In the genomic region with DNA sequence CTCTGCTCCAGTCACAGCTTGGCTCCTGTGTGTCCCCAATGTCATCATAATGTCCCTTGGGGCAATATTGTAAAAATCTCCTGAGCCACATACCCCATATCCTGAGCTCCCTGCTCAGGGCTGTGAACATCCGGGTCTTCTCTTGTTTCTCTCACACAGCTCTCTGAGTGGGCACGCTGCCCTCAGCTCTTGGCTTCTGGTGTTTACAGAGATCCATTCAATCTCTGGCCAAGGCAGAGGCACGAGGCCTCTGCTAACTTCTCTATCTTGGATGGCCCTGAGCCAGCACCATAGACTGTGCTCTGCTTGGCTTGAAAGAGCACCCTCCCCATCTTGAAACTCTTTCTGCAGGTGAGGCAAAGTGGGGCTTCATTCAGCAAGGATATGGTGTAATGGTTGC, we compare ENCODE assay signal across 25 mouse cellular contexts.
DNase-seq lines count a peak whose midpoint lies in the region; ATAC-seq and TF ChIP-seq lines count a peak whose summit lies in the region.
"Had no signal": no experiment of that assay in that cellular context is flagged by ENCODE, and none has a peak within 500 bp of the region (broad histone marks: within the 10 kb centered on the region; RNA-seq: fewer than 3 reads in every experiment).

No protein-coding gene starts in this region.

- peaks cover 4% of the 10 kb centered on the region; the same call in 1 of the 2 replicates for H3K9me3 ChIP-seq in forebrain, embryonic 14.5 days (replicated peaks; ENCODE audit: control insufficient read depth, low read length)
- H3K9me3 ChIP-seq in forebrain, embryonic 10.5 days = peaks cover 12% of the 10 kb centered on the region
- H3K9me3 ChIP-seq in hindbrain, postnatal 0 days (ENCODE audit: low read length) = 0 out of 2 replicates have a peak, but pooled peaks cover 4% of the 10 kb centered on the region
- no peaks in the 10 kb centered on the region; the same call in 1 of the 2 replicates for H3K9me3 ChIP-seq in hindbrain, embryonic 14.5 days (ENCODE audit: control insufficient read depth, low read length)
- H3K9me3 ChIP-seq: forebrain, embryonic 15.5 days; midbrain, embryonic 15.5 days had no signal

- peak; percentile 3 for DNase-seq in adrenal gland, adult 2 months
- no peak for DNase-seq in adrenal gland, adult 8-10 months
- peak; percentile 24 for DNase-seq in forebrain, embryonic 14.5 days (ENCODE audit: low spot score)
- DNase-seq in forebrain, embryonic 10.5 days (ENCODE audit: extremely low spot score, low spot score) = no peak
- DNase-seq in hindbrain, postnatal 0 days (ENCODE audit: low spot score) = peak; percentile 39
- no peak for DNase-seq in hindbrain, embryonic 14.5 days (ENCODE audit: low spot score)
- DNase-seq in testis, postnatal 10 days (ENCODE audit: low spot score) = peak; percentile 40
- DNase-seq in testis, postnatal 14 days (ENCODE audit: low spot score) = no peak
- DNase-seq: cerebellum, adult 11-12 months; gastrocnemius, postnatal 36 days; kidney, adult 2 months; kidney, postnatal 10 days; liver; liver, postnatal 0 days; retina, postnatal 1 day; thymus, postnatal 14 days had no signal

- H3K27ac ChIP-seq in forebrain, embryonic 14.5 days (ENCODE audit: low read depth, low read length) = no peak overlapping the region
- H3K27ac ChIP-seq in forebrain, embryonic 10.5 days = no peak overlapping the region
- no peak overlapping the region for H3K27ac ChIP-seq in hindbrain, postnatal 0 days
- no peak overlapping the region for H3K27ac ChIP-seq in hindbrain, embryonic 14.5 days
- H3K27ac ChIP-seq: embryonic facial prominence, embryonic 12.5 days; forebrain, embryonic 15.5 days; midbrain, embryonic 15.5 days; neural tube, embryonic 15.5 days; stomach, postnatal 0 days had no signal

- WGBS in forebrain, embryonic 14.5 days = 67% methylated on average over 3 of the region's 3 CpGs
- whole genome bisulfite sequencing in forebrain, embryonic 10.5 days = 80% methylated on average over 3 of the region's 3 CpGs
- 45% methylated on average over 3 of the region's 3 CpGs for WGBS in hindbrain, postnatal 0 days
- 67% methylated on average over 3 of the region's 3 CpGs for WGBS in hindbrain, embryonic 14.5 days

- H3K27me3 ChIP-seq in forebrain, embryonic 14.5 days (replicated peaks; ENCODE audit: control insufficient read depth, insufficient read depth, low read length) = no peaks in the 10 kb centered on the region
- no peaks in the 10 kb centered on the region for H3K27me3 ChIP-seq in forebrain, embryonic 10.5 days (ENCODE audit: poor library complexity, severe bottlenecking)
- no peaks in the 10 kb centered on the region for H3K27me3 ChIP-seq in hindbrain, postnatal 0 days (ENCODE audit: insufficient read depth, low read length)
- no peaks in the 10 kb centered on the region; the same call in 1 of the 2 replicates for H3K27me3 ChIP-seq in hindbrain, embryonic 14.5 days (ENCODE audit: control insufficient read depth, insufficient read depth, low read length)
- H3K27me3 ChIP-seq: embryonic facial prominence, embryonic 12.5 days; forebrain, embryonic 15.5 days; midbrain, embryonic 15.5 days; neural tube, embryonic 15.5 days; Patski had no signal

- no peak for ATAC-seq in forebrain, embryonic 14.5 days
- no peak for ATAC-seq in hindbrain, postnatal 0 days
- no peak for ATAC-seq in hindbrain, embryonic 14.5 days (ENCODE audit: low FRiP score)
- ATAC-seq: forebrain, embryonic 15.5 days; inflammation-experienced regulatory T-cells, adult 6 months; liver, postnatal 0 days; midbrain, embryonic 15.5 days; Patski had no signal

- TF ChIP-seq CTCF in hindbrain, postnatal 0 days (IDR thresholded peaks at IDR 0.05; ENCODE audit: low read depth) = no peak

- no peak overlapping the region for H3K4me2 ChIP-seq in forebrain, embryonic 14.5 days (ENCODE audit: low read length)
- no peak overlapping the region for H3K4me2 ChIP-seq in hindbrain, postnatal 0 days (ENCODE audit: low read depth, low read length)
- H3K4me2 ChIP-seq in hindbrain, embryonic 14.5 days (replicated peaks) = no peak overlapping the region
- H3K4me2 ChIP-seq: embryonic facial prominence, embryonic 12.5 days; forebrain, embryonic 15.5 days; midbrain, embryonic 15.5 days; neural tube, embryonic 15.5 days had no signal

- H3K4me3 ChIP-seq in forebrain, embryonic 14.5 days (ENCODE audit: low read depth, low read length) = no peak overlapping the region
- H3K4me3 ChIP-seq in forebrain, embryonic 10.5 days = no peak overlapping the region
- no peak overlapping the region for H3K4me3 ChIP-seq in hindbrain, postnatal 0 days (ENCODE audit: low read length)
- H3K4me3 ChIP-seq in hindbrain, embryonic 14.5 days (replicated peaks; ENCODE audit: low read length) = no peak overlapping the region
- H3K4me3 ChIP-seq: embryonic facial prominence, embryonic 12.5 days; erythroblast, embryonic 14.5 days; forebrain, embryonic 15.5 days; midbrain, embryonic 15.5 days; neural tube, embryonic 15.5 days had no signal

- H3K9ac ChIP-seq in forebrain, embryonic 14.5 days (ENCODE audit: low read length) = no peak overlapping the region
- H3K9ac ChIP-seq in hindbrain, postnatal 0 days (replicated peaks; ENCODE audit: low read length) = no peak overlapping the region
- H3K9ac ChIP-seq in hindbrain, embryonic 14.5 days = no peak overlapping the region
- H3K9ac ChIP-seq: embryonic facial prominence, embryonic 12.5 days; forebrain, embryonic 15.5 days; liver, postnatal 0 days; midbrain, embryonic 15.5 days; neural tube, embryonic 15.5 days had no signal

- no peaks in the 10 kb centered on the region for H3K36me3 ChIP-seq in forebrain, embryonic 14.5 days (ENCODE audit: control insufficient read depth, insufficient read depth, low read length)
- H3K36me3 ChIP-seq in forebrain, embryonic 10.5 days (replicated peaks) = no peaks in the 10 kb centered on the region
- H3K36me3 ChIP-seq in hindbrain, postnatal 0 days (ENCODE audit: insufficient read depth, low read length) = no peaks in the 10 kb centered on the region
- H3K36me3 ChIP-seq in hindbrain, embryonic 14.5 days (replicated peaks; ENCODE audit: control insufficient read depth, insufficient read depth) = no peaks in the 10 kb centered on the region
- H3K36me3 ChIP-seq: embryonic facial prominence, embryonic 12.5 days; forebrain, embryonic 15.5 days; midbrain, embryonic 15.5 days; neural tube, embryonic 15.5 days had no signal

- H3K4me1 ChIP-seq in forebrain, embryonic 14.5 days (ENCODE audit: control insufficient read depth, insufficient read depth, low read length) = no peaks in the 10 kb centered on the region
- H3K4me1 ChIP-seq in forebrain, embryonic 10.5 days = peaks cover 7% of the 10 kb centered on the region
- H3K4me1 ChIP-seq in hindbrain, postnatal 0 days (ENCODE audit: insufficient read depth, low read length) = no peaks in the 10 kb centered on the region
- H3K4me1 ChIP-seq in hindbrain, embryonic 14.5 days (replicated peaks; ENCODE audit: control insufficient read depth, insufficient read depth, low read length) = 0 out of 2 replicates have a peak, but pooled peaks cover 6% of the 10 kb centered on the region
- H3K4me1 ChIP-seq: embryonic facial prominence, embryonic 12.5 days; megakaryocyte, embryonic 14.5 days had no signal

Comparison
In these comparisons a context has a peak if more than half of its experiments do, and no peak if none do; other contexts are left out.
1. DNase-seq: peak in adrenal gland, adult 2 months (single experiment), forebrain, embryonic 14.5 days (single experiment), hindbrain, postnatal 0 days (single experiment) and testis, postnatal 10 days (single experiment); none in adrenal gland, adult 8-10 months (single experiment), forebrain, embryonic 10.5 days (single experiment), hindbrain, embryonic 14.5 days (single experiment) and testis, postnatal 14 days (single experiment).